Mouse (Mus musculus) spleen, postnatal 10 days (tissue): ENCODE results near the gene Olfr996.
"Not testable (repeated sequence)": the region's sequence is repeated elsewhere in the genome, so short reads cannot be mapped to it uniquely, and the experiment has no call there.

ENCODE experiments used
- DNase-seq, 2 experiments: peaks; one replicate each; pipeline ENCODE4 v3.0.0; 2021 to 2022; ENCODE audit warnings: low spot score in 2 of 2

The Olfr996 gene

DNA sequence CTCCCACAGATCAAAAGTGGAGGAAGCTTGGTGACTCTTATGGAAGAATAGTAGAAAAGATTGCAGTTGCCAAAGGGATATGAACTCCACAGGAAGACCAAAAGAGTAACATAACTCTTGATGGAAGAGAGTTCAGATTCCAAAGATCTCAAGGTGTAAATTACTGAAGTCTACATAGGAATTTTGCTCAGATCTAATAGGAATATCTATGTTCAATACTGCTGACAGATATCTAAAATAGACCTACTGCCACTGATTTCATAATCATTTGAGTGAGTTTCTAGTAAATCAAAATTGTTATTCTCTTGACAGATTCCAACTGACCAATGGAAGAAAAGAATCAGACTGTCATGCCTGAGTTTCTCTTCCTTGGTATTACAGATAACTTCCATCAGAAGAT, at the start of gene Olfr996:
Olfr996 (plus strand) TSS at position 301 of the 400 bp plus-strand sequence.
- no peak for DNase-seq

DNA sequence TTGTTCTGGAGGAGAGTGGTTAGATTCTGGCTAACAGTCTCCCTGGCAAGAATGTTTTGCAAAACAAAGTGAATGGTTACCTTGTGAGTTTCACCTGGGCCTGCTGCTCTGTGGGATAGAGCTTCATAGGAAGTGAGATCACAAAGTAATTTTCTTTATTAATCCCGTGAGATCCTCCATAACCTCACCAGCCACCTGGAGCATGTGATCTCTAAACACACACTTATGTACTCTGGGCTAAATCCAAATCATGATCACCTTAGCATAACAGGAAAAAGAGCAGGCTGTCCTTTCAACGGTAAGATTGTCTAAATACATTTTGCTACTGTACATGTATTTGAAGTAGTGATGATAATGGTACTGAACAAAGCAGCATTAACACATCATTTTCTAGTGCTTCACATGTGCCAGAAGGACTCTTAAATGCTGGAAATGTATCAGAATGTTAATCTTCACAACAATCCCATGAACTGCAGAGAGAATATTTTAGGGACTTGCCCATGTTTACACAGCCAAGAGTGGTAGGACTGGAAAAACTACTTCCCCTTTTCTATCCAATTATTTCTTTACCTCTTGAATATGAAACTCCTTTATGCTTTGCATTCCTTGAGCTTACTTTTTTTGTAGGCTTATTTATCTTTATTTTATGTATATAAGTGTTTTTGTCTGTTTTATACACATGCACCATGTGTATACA, 46.8 kb upstream of the Olfr996 start:
- DNase-seq = no peak

DNA sequence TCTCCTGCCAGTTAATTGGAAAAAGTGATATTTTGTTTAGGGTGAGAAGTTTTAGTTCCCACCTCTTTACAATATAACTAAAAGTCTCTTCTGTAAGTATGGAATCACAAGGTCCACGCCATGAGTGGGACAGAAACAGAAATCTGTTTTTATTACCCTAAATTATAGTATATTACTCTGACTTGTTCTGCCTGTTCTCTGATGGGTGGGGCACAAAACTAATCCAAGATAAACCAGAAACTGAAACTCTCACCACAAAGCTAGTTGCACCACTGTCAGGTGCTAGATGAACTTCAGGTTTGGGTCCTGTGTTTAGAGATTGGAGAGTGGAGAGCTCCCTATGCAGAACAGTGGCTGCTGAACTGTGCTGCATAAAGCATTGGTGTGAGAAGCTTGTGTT, 45.1 kb upstream of the Olfr996 start:
- no peak for DNase-seq

DNA sequence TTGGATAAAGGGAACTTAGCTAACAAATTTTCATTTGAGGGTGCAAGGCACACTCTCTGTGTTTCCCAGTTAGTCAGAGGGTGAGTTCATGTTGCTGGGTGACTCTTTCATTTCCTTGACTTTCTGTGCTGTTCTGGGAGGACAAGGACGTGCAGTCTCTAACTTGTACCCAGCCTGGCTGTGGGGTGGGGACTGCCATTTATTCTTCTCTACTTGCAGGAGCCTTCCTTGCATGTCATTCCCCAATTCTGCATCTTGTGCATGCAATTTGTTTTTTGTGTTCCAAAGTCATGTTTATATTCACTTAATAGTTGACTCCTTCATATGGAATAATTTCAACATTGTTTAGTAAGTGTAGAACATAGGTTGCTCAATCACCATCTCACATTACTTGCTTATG, 24.2 kb upstream of the Olfr996 start:
- DNase-seq = no peak

DNA sequence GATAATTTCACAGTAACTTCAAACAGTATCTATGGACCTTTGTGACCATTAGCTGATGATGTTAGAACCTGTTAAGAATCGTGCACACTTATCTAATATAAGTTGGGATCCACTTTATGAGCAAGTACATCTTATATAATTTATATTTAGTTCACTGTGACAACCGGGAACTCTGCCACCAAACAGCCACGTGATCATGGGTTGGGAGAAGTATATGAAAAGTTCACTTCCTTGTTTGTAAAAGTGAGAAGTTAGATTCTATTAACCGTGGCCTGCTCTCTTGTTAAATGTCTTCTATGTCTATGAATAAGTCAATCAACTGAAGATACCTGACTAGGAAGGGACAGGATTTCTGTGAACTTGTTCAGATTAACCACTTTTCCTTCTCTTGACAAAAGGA, 18.8 kb upstream of the Olfr996 start:
- no peak for DNase-seq

DNA sequence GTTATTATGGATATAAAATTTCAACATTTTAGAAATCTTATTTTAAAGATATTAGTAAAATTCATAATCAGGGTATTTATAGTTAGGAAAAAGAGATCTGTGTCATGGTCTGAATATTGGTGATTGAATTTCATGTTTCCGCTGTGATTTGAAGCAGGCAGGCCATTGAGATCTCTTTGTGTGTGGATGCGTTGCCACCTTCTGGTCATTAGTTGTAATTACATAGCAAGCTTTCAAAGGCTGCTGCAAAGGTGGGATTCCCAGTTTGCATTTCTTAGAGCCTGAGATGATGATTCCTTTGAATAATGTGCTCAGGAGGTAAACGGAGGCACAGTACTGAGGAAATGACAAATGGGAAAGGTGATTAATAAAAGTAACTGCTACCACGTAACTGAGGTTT, 17.8 kb upstream of the Olfr996 start:
- DNase-seq = no peak

DNA sequence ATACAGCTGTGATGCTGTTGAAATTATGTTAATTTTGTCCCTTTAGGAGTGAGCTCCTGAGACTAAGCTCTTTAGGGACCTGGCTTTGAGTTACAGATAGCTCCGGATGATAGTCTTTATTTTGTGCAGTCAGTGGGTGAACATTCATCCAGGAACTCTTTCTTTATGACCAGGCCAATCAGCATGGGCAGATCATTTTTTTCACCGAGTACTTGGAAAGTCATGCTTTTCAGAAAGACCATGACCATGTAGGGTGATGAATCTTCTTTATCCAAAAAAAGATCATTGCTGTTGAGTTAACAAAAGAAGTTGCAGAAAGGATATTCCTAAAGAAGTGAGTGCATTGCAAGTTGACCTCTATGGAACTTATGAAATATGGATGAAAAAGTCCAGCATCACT, 9.6 kb downstream of the Olfr996 start, which contains the start of gene Olfr998:
Olfr998 (plus strand) TSS at position 301 of the 400 bp plus-strand sequence.
- not testable (repeated sequence) for DNase-seq

DNA sequence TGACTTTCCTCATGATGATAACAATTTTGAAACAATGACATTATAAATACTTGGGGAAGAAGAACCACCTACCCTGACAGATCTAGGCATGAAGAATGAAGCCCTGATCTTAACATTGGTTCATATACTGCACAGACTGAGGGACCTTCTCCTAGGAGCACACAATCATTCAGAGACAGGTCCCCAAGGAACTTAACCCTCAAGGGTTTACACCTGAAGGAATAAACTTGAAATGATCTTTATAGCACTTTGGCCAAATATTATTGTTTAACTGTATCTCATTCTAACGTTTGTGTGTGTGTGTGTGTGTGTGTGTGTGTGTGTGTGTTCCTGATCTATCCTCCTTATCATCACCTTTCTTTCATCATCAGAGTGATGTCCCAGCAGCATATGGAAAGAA, 32.8 kb downstream of the Olfr996 start, which contains the start of gene Olfr1000:
Olfr1000 (minus strand) TSS at position 101 of the 400 bp plus-strand sequence.
- no peak for DNase-seq
